Mouse (Mus musculus): Measurements from ENCODE around the gene Btg1. TPM values are rescaled to one million over a fixed set of nuclear protein-coding genes. Genes with fewer than 3 reads are reported as not detected.

Btg1 gene
- polyA plus RNA-seq, 1 experiment: 36.7 TPM

- H3K4me3 ChIP-seq (replicated peaks): peak overlapping the region; percentile 3
- TF ChIP-seq FLI1 (IDR thresholded peaks at IDR 0.05; ENCODE audit: low read length) (no peak), GATA1 (IDR thresholded peaks at IDR 0.05; ENCODE audit: borderline replicate concordance, low read length) (no peak)
- no peaks in the 10 kb centered on the region for H3K27me3 ChIP-seq (replicated peaks)
- peaks cover 30% of the 10 kb centered on the region for H3K4me1 ChIP-seq
- no peaks in the 10 kb centered on the region for H3K9me3 ChIP-seq
- peaks cover 31% of the 10 kb centered on the region for H3K36me3 ChIP-seq (replicated peaks; ENCODE audit: low read length)
Observed at GRCm38 (mm10) chr10:96628100-96628912, 11.5 kb downstream of the Btg1 start.

DNA sequence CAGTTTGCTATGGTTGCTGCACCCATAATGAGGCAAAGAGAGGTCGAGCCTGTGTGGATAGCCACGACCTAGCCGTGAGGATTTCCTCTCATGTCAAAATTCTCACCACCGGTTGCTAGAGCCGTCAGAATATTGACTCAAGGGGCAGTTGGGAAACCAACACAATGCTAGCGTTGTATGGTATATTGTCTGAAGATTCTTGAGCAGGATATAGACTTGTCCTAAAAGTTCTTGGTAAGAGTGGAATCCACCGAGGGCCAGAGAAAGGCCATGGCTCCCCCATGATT, 12.1 kb downstream of the Btg1 start:
- Histone ChIP-seq H3K27me3 (replicated peaks) (no peaks in the 10 kb centered on the region), H3K4me3 (replicated peaks) (peak overlapping the region; percentile 3), H3K36me3 (replicated peaks; ENCODE audit: low read length) (peaks cover 26% of the 10 kb centered on the region), H3K9me3 (no peaks in the 10 kb centered on the region), H3K4me1 (peaks cover 24% of the 10 kb centered on the region)
- TF ChIP-seq GATA1 (IDR thresholded peaks at IDR 0.05; ENCODE audit: borderline replicate concordance, low read length) (no peak), FLI1 (IDR thresholded peaks at IDR 0.05; ENCODE audit: low read length) (no peak)

GRCm38 (mm10) chr10:96630110-96630509, 13.3 kb downstream of the Btg1 start:
- Histone ChIP-seq H3K9me3 (no peaks in the 10 kb centered on the region), H3K27me3 (replicated peaks) (no peaks in the 10 kb centered on the region), H3K4me1 (peaks cover 18% of the 10 kb centered on the region; the same call in 1 of the 2 replicates), H3K4me3 (replicated peaks) (no peak overlapping the region), H3K36me3 (replicated peaks; ENCODE audit: low read length) (peaks cover 18% of the 10 kb centered on the region)
- no peak for TF ChIP-seq FLI1 (IDR thresholded peaks at IDR 0.05; ENCODE audit: low read length)
- TF ChIP-seq GATA1 (IDR thresholded peaks at IDR 0.05; ENCODE audit: borderline replicate concordance, low read length): no peak

DNA sequence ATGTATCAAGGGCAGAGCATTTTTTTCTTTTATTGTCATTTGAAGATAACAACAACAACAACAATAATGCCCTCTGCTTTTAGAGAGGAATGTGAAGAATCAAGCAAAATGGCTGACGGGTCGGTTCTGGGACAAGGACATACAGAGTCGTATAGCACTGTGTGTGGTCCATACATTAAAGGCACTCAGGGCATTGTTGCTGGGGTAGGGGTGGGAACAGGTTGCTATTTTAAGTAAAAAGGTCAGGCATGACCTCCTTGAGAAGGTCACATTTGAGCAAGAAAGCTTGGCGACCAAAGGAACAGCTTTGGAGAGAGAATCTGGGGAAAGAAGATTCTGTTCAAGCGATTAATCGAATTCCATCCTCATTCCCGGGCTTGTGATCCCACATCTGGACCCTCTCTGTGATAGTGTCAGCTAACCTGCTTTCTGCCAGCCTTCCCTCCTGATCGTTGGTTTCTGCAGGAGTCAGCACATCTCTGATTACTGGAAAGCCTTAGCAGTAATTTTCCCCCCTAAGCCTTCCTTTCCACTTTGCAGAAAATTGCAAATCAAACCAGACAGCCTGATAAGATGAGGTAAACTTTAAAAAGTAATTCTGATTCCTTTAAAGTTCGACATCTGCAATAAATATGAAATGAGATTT, 14.4 kb downstream of the Btg1 start:
- H3K27me3 ChIP-seq (replicated peaks): no peaks in the 10 kb centered on the region
- H3K4me3 ChIP-seq (replicated peaks): no peak overlapping the region
- TF ChIP-seq FLI1 (IDR thresholded peaks at IDR 0.05; ENCODE audit: low read length) (no peak), GATA1 (IDR thresholded peaks at IDR 0.05; ENCODE audit: borderline replicate concordance, low read length) (no peak)

DNA sequence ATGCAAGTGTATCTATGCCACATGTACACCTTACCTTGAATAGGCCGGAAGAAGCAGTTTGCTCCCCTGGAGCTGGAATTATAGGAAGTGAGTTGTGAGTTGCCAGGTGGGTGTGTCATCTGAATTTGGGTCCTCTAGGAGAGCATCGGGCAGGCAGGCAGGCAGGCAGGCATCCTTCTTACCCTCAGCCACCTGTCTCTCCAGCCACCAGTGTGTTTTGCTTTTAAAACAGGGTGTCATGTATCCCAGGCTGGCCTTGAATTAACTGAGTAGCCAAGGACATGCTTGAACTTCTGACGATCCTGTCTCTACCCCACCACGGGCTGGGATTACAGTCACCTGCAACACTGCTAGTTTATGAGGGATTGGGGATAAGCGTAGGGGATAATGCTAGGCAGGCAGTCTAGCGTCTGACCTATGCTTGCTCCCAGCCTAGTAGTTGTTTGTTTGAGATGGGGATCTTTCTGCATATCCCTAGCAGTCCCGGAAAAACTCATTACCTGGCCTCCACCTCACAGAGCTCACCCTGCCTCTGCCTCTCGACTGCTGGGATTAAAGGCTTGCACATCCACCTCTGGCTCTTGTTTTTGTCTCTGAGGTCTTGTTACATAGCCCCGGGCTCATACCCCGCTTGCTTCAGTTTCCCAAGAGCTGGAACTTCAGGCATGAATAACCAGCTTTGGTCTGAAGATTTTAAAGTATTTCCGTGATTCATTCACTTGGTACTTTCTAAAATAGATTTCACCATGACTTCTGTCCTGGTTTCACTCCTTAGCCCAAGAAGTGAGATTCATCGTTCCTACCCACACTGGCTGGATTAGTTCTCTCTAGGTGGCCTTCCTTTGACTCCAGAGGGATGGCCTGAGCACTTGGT, 15.7 kb downstream of the Btg1 start:
- Histone ChIP-seq H3K9me3 (no peaks in the 10 kb centered on the region), H3K27me3 (replicated peaks) (no peaks in the 10 kb centered on the region), H3K4me1 (peaks cover 13% of the 10 kb centered on the region; the same call in 1 of the 2 replicates), H3K4me3 (replicated peaks) (no peak overlapping the region), H3K36me3 (replicated peaks; ENCODE audit: low read length) (peaks cover 11% of the 10 kb centered on the region)
- no peak for TF ChIP-seq FLI1 (IDR thresholded peaks at IDR 0.05; ENCODE audit: low read length)
- TF ChIP-seq GATA1 (IDR thresholded peaks at IDR 0.05; ENCODE audit: borderline replicate concordance, low read length): no peak

More for the DNA sequence above, 14.4 kb downstream of the Btg1 start:
- peaks cover 12% of the 10 kb centered on the region for H3K36me3 ChIP-seq (replicated peaks; ENCODE audit: low read length)
- H3K9me3 ChIP-seq: no peaks in the 10 kb centered on the region
- peaks cover 13% of the 10 kb centered on the region; the same call in 1 of the 2 replicates for H3K4me1 ChIP-seq

GRCm38 (mm10) chr10:96633145-96633516, 16.3 kb downstream of the Btg1 start:
- Histone ChIP-seq H3K9me3 (no peaks in the 10 kb centered on the region), H3K27me3 (replicated peaks) (no peaks in the 10 kb centered on the region), H3K4me1 (peaks cover 13% of the 10 kb centered on the region; the same call in 1 of the 2 replicates), H3K4me3 (replicated peaks) (no peak overlapping the region), H3K36me3 (replicated peaks; ENCODE audit: low read length) (peaks cover 11% of the 10 kb centered on the region)
- TF ChIP-seq GATA1 (IDR thresholded peaks at IDR 0.05; ENCODE audit: borderline replicate concordance, low read length): no peak
- TF ChIP-seq FLI1 (IDR thresholded peaks at IDR 0.05; ENCODE audit: low read length): no peak

- Histone ChIP-seq H3K4me3 (replicated peaks) (no peak overlapping the region), H3K4me1 (peaks cover 8% of the 10 kb centered on the region; the same call in 1 of the 2 replicates), H3K36me3 (replicated peaks; ENCODE audit: low read length) (no peaks in the 10 kb centered on the region), H3K27me3 (replicated peaks) (no peaks in the 10 kb centered on the region), H3K9me3 (peaks cover 5% of the 10 kb centered on the region; the same call in 1 of the 2 replicates)
- no peak for TF ChIP-seq FLI1 (IDR thresholded peaks at IDR 0.05; ENCODE audit: low read length)
Observed at GRCm38 (mm10) chr10:96635472-96635871, 18.7 kb downstream of the Btg1 start.

DNA sequence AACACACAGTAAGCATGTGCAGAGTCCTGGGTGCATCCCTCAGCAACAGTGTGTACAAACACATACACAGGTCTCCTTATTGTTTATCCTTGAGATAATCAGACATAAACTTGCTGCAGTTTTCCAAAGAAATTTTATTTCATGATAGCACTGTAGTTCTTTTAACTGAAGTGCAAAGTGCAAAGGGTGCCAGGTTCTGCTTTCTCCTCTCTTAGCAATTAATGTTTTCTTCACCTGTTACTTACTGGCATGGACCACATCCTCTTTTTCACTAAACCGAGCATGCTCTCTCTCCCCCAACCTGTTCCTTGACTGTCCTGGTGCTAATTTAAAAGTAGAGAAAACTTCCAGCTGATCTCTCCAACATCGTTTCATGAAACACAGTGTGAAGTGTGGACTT, 21.7 kb downstream of the Btg1 start:
- Histone ChIP-seq H3K4me1 (no peaks in the 10 kb centered on the region), H3K4me3 (replicated peaks) (no peak overlapping the region), H3K36me3 (replicated peaks; ENCODE audit: low read length) (no peaks in the 10 kb centered on the region), H3K9me3 (peaks cover 5% of the 10 kb centered on the region; the same call in 1 of the 2 replicates), H3K27me3 (replicated peaks) (no peaks in the 10 kb centered on the region)
- TF ChIP-seq GATA1 (IDR thresholded peaks at IDR 0.05; ENCODE audit: borderline replicate concordance, low read length): no peak
- TF ChIP-seq FLI1 (IDR thresholded peaks at IDR 0.05; ENCODE audit: low read length): no peak

GRCm38 (mm10) chr10:96642014-96642413, 25.2 kb downstream of the Btg1 start:
- no peaks in the 10 kb centered on the region for H3K36me3 ChIP-seq (replicated peaks; ENCODE audit: low read length)
- H3K4me3 ChIP-seq (replicated peaks): no peak overlapping the region
- H3K27me3 ChIP-seq (replicated peaks): peaks cover 2% of the 10 kb centered on the region
- peaks cover 5% of the 10 kb centered on the region; the same call in 1 of the 2 replicates for H3K9me3 ChIP-seq
- TF ChIP-seq GATA1 (IDR thresholded peaks at IDR 0.05; ENCODE audit: borderline replicate concordance, low read length) (no peak), FLI1 (IDR thresholded peaks at IDR 0.05; ENCODE audit: low read length) (no peak)
- peaks cover 3% of the 10 kb centered on the region; the same call in 1 of the 2 replicates for H3K4me1 ChIP-seq
